Mouse (Mus musculus) hindbrain, postnatal 0 days (tissue): ENCODE results near the gene Mrpl36. TPM values are rescaled to one million over a fixed set of nuclear protein-coding genes. Genes with fewer than 3 reads are reported as not detected.

Source experiments
- ATAC-seq: fragments of 200-750 bp; cut with Nextera tagmentation; 2 replicates; pipeline ENCODE4 v1.8.0; 2017; ENCODE audit warnings: mild to moderate bottlenecking, moderate TSS enrichment, moderate library complexity
- DNase-seq: peaks from one replicate; pipeline ENCODE4 v3.0.0-alpha.2; 2015; ENCODE audit warnings: low spot score
- H3K27ac ChIP-seq: fragments of 300-500 bp; sonication (generic); 2 replicates; pipeline ENCODE4 v1.5.1; 2014; ENCODE audit warnings: mild to moderate bottlenecking
- H3K27me3 ChIP-seq: fragments of 300-500 bp; sonication (generic); 2 replicates; pipeline ENCODE4 v1.6.1; 2014; ENCODE audit warnings: low read length, mixed read lengths; ENCODE audit not compliant: insufficient read depth
- H3K36me3 ChIP-seq: fragments of 300-500 bp; sonication (generic); 2 replicates; pipeline ENCODE4 v1.6.1; 2014; ENCODE audit warnings: low read length, mixed read lengths; ENCODE audit not compliant: insufficient read depth
- H3K4me1 ChIP-seq: fragments of 300-500 bp; sonication (generic); 2 replicates; pipeline ENCODE4 v1.6.1; 2014; ENCODE audit warnings: antibody characterized with exemption, low read length, mixed read lengths; ENCODE audit not compliant: insufficient read depth
- H3K4me2 ChIP-seq: fragments of 300-500 bp; sonication (generic); 2 replicates; pipeline ENCODE4 v1.6.1; 2014; ENCODE audit warnings: low read depth, mild to moderate bottlenecking, low read length, moderate library complexity, mixed read lengths
- H3K4me3 ChIP-seq: fragments of 300-500 bp; sonication (generic); 2 replicates; pipeline ENCODE4 v1.5.1; 2014; ENCODE audit warnings: low read length
- H3K9ac ChIP-seq: fragments of 300-500 bp; sonication (generic); replicated peaks from 2 replicates; pipeline ENCODE4 v1.6.1; 2014; ENCODE audit warnings: mild to moderate bottlenecking, low read length, moderate library complexity, mixed read lengths
- H3K9me3 ChIP-seq: fragments of 300-500 bp; sonication (generic); 2 replicates; pipeline ENCODE4 v1.6.1; 2016; ENCODE audit warnings: low read length, mixed read lengths
- CTCF ChIP-seq: IDR thresholded peaks from 2 replicates; pipeline ENCODE4 v1.5.1; 2016; ENCODE audit warnings: antibody characterized with exemption, control low read depth, low read depth
- WGBS: fragments of 180-500 bp; shearing (Covaris S2); extraction: QIAGEN DNeasy Blood & Tissue Kit; methylation state at CpG from one replicate; pipeline ENCODE4 v1.1.7; 2014; 5-methylcytosine and 5-hydroxymethylcytosine counted together
- polyA plus RNA-seq: library from polyadenylated mRNA; unstranded; fragments of >200 nt; fragmentation: Nextera tagmentation; extraction: Ambion mirVana; gene quantifications from 2 replicates; pipeline ENCODE4 v1.2.1, GENCODE M21; 2015
- total RNA-seq: library from RNA; depleted of rRNA; stranded (reverse); fragments of >200 nt; gene quantifications from 2 replicates; pipeline ENCODE4 v1.2.3, GENCODE M21; 2014; rRNA removed

Mrpl36 gene
- total RNA-seq (39.9 and 41.0 TPM in 2 replicates), polyA plus RNA-seq (69.2 and 76.0 TPM in 2 replicates)

DNA sequence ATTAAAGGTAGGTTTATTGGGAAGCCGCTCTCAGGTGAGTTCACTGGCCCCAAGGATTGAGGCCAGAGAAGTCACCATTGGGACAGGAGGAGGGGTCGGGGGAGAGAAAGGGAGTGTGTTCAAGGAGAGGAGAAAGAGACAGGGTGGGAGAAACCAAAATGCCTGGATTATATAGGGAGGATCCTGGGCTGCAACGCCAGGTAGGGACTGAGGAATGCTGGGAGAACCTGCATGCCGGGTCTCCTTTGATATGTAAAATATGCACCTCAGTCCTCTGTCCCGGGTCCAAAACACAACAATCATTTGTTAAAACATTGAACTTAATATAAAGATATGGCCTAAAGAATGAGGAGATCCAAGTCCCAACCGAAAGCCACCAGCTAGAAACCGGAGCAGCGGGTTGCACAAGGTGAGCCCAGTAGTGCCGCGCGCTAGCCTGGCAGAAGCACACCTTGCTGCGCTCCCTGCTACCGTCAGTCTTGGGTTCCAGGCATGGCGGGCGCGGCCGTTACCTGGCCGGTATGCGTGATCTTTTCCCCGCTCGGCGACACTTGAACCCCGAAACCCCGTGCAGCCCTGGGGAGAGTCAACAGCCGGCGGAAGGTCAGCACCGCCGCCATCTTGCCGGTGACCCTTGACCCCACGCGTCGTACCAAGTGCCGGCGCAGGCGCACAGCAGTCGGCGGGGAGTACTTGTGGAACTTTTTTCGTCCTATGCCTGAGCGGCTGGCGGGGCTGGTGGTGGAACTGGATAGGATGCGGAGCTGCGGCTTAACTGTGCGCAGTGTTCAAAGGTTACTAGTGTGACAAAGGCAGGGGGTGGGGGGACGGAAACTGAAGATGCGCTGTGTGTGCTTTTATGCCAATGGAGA is at the start of gene Mrpl36, which contains the start of gene Ndufs6:
Gene Mrpl36, plus strand, starts transcription at position 687 of the 872 bp plus-strand sequence.
Gene Ndufs6, minus strand, starts transcription at position 716 of the 872 bp plus-strand sequence.
- Histone ChIP-seq H3K9ac (peak within 1 kb of the TSS; percentile 67), H3K9me3 (no peaks in the 10 kb centered on the region), H3K4me2 (peak within 1 kb of the TSS; percentile 82), H3K4me1 (peaks cover 7% of the 10 kb centered on the region), H3K27me3 (no peaks in the 10 kb centered on the region), H3K36me3 (peaks cover 16% of the 10 kb centered on the region), H3K27ac (peak within 1 kb of the TSS; percentile 78), H3K4me3 (peak within 1 kb of the TSS; percentile 74)
- no peak for TF ChIP-seq CTCF
- ATAC-seq (peak; percentile 86), DNase-seq (peak; percentile 96)
- 2% methylated on average over 45 of the region's 45 CpGs for WGBS

DNA sequence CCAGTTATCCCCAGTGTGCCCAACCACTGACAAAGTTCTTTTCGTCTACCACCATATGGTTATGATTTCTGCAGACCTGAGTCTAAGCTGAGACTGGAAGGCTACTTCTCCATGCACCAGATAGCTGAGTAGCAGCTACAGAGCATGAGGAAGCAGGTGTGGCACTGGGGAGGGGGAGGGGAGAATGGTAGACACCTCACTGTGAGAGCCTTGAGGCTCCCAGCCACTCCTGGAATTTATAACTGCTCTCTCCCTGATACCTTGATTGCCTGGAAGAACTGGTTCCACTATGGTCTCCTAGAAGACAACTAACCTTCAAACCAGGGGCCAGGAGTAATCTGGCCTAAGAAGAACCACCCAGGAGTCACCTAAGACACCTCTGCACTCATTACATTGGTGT is 49.1 kb upstream of the Mrpl36 start:
- no peaks in the 10 kb centered on the region for H3K36me3 ChIP-seq
- H3K9ac ChIP-seq, result no peak overlapping the region
- no peak overlapping the region for H3K4me2 ChIP-seq
- no peak overlapping the region for H3K4me3 ChIP-seq
- 79% methylated on average over 1 of the region's 1 CpGs for WGBS
- H3K27ac ChIP-seq, result no peak overlapping the region
- DNase-seq (no peak), ATAC-seq (no peak)
- H3K27me3 ChIP-seq, result 0 out of 2 replicates have a peak, but pooled peaks cover 11% of the 10 kb centered on the region
- no peaks in the 10 kb centered on the region for H3K4me1 ChIP-seq
- no peaks in the 10 kb centered on the region for H3K9me3 ChIP-seq
- TF ChIP-seq CTCF, result no peak

DNA sequence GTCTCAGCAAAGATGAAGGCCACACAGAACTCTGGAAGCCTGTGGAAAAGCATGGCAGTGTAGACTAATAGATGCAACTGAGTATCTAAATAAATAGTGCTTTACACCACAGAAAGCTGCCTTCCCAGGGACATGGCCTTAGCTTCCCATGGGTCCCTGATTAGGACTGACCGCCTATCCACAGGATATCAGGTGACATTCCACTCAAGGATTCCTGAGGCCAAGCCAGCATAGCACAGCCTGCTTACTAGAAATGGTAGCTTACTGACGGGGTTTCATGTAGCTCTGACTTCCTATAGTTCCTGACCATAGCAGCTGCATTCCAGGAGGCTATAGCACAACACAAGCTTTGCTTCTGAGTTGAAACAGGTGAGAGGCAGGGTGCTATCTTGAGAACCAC is 45.9 kb upstream of the Mrpl36 start:
- DNase-seq, result no peak
- no peak for TF ChIP-seq CTCF
- 88% methylated on average over 2 of the region's 2 CpGs for WGBS
- no peak overlapping the region for H3K27ac ChIP-seq
- ATAC-seq, result no peak
- no peaks in the 10 kb centered on the region for H3K36me3 ChIP-seq
- no peaks in the 10 kb centered on the region for H3K27me3 ChIP-seq
- H3K4me1 ChIP-seq, result no peaks in the 10 kb centered on the region
- no peak overlapping the region for H3K4me2 ChIP-seq
- H3K4me3 ChIP-seq, result no peak overlapping the region
- H3K9me3 ChIP-seq, result no peaks in the 10 kb centered on the region
- H3K9ac ChIP-seq, result no peak overlapping the region

DNA sequence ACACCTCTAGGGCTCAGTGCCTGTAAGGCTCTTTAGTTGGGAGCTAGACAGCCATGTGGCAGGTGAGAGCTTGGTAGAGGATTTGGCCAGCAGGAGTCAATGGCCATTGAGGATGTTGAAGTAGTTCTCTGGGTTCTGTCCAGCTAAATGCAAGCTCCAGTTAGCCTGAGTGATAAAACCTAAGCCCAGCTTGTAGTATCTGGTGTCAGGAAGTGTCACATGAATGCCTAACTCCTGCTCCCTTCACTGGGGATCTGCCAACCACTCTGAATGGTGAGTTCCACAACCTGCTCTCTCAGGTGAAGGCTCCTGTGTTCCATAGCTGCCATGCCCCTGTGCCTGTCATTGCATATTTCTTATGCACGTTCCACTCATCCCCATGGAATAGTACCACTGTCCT is 44.8 kb upstream of the Mrpl36 start:
- WGBS, result 91% methylated on average over 1 of the region's 1 CpGs
- H3K36me3 ChIP-seq, result no peaks in the 10 kb centered on the region
- H3K4me3 ChIP-seq, result no peak overlapping the region
- H3K27ac ChIP-seq, result no peak overlapping the region
- no peaks in the 10 kb centered on the region for H3K9me3 ChIP-seq
- no peak for TF ChIP-seq CTCF
- no peak overlapping the region for H3K4me2 ChIP-seq
- DNase-seq (no peak), ATAC-seq (no peak)
- no peaks in the 10 kb centered on the region for H3K4me1 ChIP-seq
- no peak overlapping the region for H3K9ac ChIP-seq
- no peaks in the 10 kb centered on the region for H3K27me3 ChIP-seq

DNA sequence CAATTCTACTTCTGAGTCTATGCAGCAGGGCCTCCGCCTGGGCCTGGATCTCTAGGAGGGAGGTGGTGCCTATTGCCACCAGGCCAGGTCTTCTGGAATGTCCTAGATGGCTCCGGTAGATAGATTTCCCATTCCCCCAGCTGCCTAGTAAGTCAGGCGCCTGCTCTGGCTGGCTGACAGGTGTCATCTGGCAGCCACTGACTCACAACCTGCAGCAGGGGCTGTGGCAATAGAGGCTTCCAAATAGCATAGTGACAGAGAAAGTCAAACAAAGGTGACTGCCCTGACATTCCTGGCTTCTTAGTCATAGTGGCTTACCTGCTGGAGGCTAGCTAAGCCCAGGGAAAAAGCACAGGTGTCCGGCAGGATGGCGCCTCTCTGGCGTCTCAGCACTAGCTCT is 38.1 kb upstream of the Mrpl36 start:
- no peak overlapping the region for H3K27ac ChIP-seq
- no peak for TF ChIP-seq CTCF
- H3K4me3 ChIP-seq, result no peak overlapping the region
- no peaks in the 10 kb centered on the region for H3K36me3 ChIP-seq
- H3K27me3 ChIP-seq, result no peaks in the 10 kb centered on the region
- 84% methylated on average over 6 of the region's 6 CpGs for WGBS
- no peak overlapping the region for H3K4me2 ChIP-seq
- DNase-seq (no peak), ATAC-seq (no peak)
- H3K9me3 ChIP-seq, result no peaks in the 10 kb centered on the region
- no peak overlapping the region for H3K9ac ChIP-seq
- H3K4me1 ChIP-seq, result no peaks in the 10 kb centered on the region

DNA sequence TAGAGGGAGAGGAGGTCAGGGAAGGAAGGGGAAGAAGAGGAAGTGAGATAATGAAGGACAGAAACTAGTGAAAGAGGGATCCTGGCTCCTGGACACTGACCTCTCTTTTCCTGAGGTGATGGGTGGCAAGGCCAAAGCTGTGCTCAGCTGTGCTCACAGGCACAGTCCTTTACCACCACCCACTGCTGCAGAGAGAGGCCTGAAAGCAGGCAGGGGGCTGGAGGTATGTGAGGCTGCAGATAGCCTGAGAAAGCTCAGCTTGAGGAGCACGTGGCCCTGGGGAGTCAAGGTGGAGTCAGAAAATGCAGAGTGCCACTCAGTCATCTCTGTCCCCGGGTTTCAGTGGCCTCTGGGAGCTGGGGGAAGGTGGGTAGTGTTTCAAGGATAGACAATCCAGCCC is 37.2 kb upstream of the Mrpl36 start:
- no peak for DNase-seq
- Histone ChIP-seq H3K27me3 (no peaks in the 10 kb centered on the region), H3K36me3 (no peaks in the 10 kb centered on the region), H3K27ac (no peak overlapping the region), H3K9ac (no peak overlapping the region), H3K9me3 (no peaks in the 10 kb centered on the region), H3K4me3 (no peak overlapping the region), H3K4me1 (no peaks in the 10 kb centered on the region), H3K4me2 (no peak overlapping the region)
- WGBS, result 29% methylated on average over 2 of the region's 2 CpGs
- TF ChIP-seq CTCF, result no peak
- ATAC-seq, result no peak

DNA sequence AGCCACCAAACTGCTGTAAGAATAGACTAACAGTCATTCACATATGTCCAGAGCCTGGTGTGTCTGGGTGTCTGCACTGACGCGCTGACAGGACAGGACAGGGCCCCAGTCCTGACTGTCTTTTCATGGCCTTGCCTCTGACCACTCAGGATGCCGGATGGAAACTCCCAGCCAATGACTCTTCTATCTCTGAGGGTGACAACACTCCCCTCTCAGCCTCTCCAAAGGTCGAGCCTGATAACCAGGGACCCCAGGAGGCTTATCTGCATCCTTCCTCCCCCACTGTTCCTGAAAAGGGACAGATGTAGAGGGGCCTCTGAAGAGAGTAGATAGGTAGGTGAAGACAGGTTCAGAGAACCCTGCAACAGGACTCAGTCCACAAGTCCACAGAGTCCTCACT is 29.6 kb upstream of the Mrpl36 start:
- Histone ChIP-seq H3K4me1 (no peaks in the 10 kb centered on the region), H3K36me3 (no peaks in the 10 kb centered on the region), H3K9me3 (no peaks in the 10 kb centered on the region), H3K9ac (no peak overlapping the region), H3K27ac (no peak overlapping the region), H3K27me3 (no peaks in the 10 kb centered on the region), H3K4me2 (no peak overlapping the region), H3K4me3 (no peak overlapping the region)
- no peak for ATAC-seq
- no peak for DNase-seq
- no peak for TF ChIP-seq CTCF
- WGBS, result 69% methylated on average over 4 of the region's 4 CpGs
